Mouse (Mus musculus): ENCODE data around the gene Slc16a4.
A peak's percentile ranks its signal among the peaks of the same experiment; 100 is the strongest.
"Not testable (repeated sequence)": the region's sequence is repeated elsewhere in the genome, so short reads cannot be mapped to it uniquely, and the experiment has no call there.

Slc16a4 gene

GRCm38 (mm10) chr3:107287346-107287745 lies 3.7 kb upstream of the Slc16a4 start:
- DNase-seq (ENCODE audit: extremely low read depth, insufficient read length, low spot score): no peak

DNA sequence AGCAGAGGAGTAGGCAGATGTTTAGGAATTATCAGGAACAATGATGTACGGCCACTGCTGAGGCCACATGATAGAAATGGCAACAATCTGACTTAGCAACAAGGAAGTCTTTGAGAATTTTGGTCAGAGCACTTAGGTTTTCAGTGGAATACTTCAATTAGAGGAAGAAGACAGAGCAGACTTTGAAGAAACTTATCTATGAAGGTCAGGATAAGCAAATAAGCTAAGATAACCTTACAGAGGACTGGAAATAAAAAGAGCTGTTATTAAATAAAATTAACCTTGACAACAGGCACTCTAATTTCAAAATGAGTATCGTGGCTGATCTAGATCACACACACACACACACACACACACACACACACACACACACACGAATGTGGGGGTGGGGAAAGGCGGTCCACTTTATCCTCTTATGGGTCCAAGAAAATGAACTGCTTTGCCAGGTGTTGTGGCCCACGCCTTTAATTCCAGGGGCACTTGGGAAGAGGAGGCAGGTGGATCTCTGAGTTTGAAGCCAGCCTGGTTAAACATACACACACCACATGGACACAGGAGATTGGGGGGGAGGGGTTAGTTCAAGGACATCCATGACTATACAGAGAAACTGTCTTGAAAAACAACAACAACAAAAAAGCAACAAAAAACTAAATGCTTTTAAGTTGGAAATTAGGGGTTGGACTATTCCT lies 4.8 kb downstream of the Slc16a4 start:
- DNase-seq (ENCODE audit: extremely low read depth, insufficient read length, low spot score): no peak

- DNase-seq (ENCODE audit: extremely low read depth, insufficient read length, low spot score): not testable (repeated sequence)
Observed at GRCm38 (mm10) chr3:107296917-107297316, 5.9 kb downstream of the Slc16a4 start.

GRCm38 (mm10) chr3:107317338-107317737 lies 26.3 kb downstream of the Slc16a4 start:
- DNase-seq (ENCODE audit: extremely low read depth, insufficient read length, low spot score): no peak

GRCm38 (mm10) chr3:107321141-107321540 lies 30.1 kb downstream of the Slc16a4 start:
- DNase-seq (ENCODE audit: extremely low read depth, insufficient read length, low spot score): no peak

DNA sequence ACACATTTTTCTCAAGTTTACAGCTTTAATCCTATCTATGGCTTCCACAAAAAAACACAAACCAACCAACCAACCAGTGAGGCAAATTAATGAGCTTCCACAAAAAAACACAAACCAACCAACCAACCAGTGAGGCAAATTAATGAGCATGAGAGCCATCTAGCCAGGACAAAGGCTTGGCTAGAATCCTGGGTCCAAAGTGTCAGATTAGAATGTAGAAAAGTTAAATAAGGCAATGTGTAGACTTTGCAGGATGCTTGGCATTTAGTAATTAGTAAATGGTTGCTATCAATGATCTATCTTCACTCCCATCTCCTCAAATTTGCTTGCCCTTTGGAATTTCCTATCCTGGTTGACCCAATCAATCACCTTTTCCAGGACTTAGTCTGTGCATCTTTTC lies 30.7 kb downstream of the Slc16a4 start:
- no peak for DNase-seq (ENCODE audit: extremely low read depth, insufficient read length, low spot score)

DNA sequence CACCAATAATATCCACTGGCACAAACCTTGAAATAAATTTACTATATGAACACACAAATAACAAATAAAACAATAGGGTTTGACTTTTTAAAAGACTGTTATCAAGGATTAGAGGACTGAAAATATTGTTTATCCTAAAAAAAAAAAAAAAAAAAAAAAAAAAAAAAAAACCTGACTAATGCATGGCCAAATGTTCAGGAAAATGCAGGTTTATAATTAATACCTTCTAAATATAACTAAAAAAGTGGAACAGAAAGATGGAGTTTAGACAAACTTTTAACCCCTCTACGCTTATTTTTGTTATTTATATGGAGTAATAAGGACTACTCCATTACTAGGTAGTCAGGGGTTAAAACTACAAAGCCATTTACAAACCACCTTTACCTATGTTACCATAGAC lies 35.4 kb downstream of the Slc16a4 start:
- no peak for DNase-seq (ENCODE audit: extremely low read depth, insufficient read length, low spot score)

DNA sequence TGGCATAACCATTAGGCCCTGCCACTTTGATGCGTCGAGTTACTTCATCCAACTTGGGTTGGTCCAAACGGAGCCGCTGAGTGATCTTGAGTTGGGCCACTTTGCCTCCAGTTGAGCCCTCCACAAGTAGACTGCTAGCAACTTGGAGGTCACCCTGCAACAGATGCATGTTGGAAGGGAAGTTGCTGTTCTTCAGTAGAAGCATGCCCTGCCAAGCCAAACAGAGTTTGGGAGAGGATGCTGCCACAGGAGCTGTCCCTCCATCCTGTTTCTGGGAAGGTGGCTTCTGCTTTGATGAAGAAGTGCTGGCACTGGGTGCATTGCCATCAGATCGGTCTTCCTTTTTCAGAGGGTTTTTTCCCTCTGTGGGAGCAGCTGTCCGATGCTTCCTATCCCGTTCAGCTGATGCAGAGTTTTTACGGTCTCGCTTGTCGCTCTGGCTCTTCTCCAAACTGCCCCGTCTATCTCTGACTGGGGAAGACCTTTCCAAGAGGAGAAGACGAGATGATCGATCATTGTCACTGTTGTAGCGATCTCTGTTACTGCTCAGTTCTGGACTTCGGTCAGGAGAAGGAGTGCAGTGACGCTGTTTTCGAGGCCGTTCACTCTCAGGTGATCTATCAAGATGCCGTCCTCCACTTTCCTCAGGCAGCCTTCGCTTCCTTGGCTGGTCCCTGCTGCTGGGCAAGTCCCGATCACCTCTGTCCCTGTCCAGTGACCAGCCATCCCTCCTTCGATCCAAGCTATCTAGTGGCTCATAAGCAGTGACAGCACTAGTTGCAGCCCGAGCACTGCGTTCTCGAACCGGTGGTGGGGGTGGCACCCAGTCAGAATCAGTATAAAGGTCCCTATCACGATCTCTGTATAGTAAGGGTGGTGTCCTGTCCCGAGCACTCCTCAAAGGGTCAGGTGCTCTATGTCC lies 39.7 kb downstream of the Slc16a4 start:
- DNase-seq (ENCODE audit: extremely low read depth, insufficient read length, low spot score): no peak

GRCm38 (mm10) chr3:107331746-107332126 lies 40.7 kb downstream of the Slc16a4 start:
- no peak for DNase-seq (ENCODE audit: extremely low read depth, insufficient read length, low spot score)

DNA sequence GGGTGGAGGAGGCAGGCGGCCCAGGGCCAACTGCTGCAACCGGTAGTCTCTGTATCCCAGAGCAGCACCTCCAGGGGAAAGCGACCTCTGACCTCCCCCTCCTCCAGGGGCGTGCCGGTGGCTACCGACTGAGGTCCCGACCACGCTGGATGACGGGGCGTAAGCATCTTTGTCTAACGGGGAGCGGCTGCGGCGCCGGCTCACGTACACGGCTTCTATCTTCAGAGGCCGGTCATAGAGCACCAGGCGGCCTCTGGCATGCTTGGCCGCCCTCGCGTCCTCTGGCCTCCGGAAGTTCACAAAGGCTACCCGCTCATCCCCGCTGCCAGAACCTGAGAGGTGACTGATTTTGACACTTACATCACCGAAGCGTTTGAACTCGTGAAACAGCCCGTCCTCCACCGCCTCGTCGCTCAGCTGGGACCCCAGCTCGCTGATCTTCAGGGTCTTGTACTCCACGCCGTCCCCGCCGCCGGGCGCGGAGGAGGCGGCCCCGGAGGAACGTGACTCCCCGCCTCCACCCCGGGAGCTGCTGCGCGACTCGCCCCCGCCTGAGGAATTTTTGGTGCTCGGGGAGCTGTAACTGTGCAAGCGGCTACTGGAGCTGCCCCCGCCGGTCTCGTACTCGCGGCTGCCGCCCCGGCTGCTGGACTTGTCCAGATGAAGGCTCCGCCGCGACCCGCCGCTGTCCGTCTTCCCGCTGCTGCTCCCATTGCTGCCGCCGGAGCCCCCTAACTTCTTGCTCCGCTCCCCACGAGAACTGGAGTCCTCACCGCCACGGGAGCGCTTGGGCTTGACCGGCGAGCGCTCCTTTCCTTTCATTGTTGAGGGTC lies 41.3 kb downstream of the Slc16a4 start:
- no peak for DNase-seq (ENCODE audit: extremely low read depth, insufficient read length, low spot score)

DNA sequence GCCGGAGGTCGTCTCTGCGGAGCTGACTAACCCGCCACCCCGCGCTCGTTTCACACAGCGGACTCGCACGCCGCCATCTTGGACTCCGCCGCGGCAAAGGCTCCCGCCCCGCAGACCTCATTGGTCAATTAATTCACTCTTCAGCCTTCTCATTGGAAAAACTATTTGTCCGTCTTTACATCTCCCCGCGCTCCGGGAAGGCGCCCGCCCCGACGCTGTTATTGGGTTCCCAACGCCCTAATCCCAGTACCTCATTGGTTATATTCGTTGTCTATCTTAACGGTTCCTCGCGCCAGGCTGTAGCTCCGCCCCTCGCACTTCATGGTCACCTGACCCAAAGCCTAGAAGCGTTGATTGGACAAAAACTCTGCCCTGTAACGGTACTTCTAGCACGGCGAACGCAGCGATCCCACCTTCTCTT lies 41.9 kb downstream of the Slc16a4 start:
- peak; percentile 97 for DNase-seq (ENCODE audit: extremely low read depth, insufficient read length, low spot score)

GRCm38 (mm10) chr3:107333381-107334201 lies 42.6 kb downstream of the Slc16a4 start, which contains the start of gene Rbm15:
Rbm15 (minus strand) TSS chr3:107333673.
- DNase-seq (ENCODE audit: extremely low read depth, insufficient read length, low spot score): peak; percentile 99

GRCm38 (mm10) chr3:107334202-107334934 lies 43.3 kb downstream of the Slc16a4 start:
- peak; percentile 23 for DNase-seq (ENCODE audit: extremely low read depth, insufficient read length, low spot score)

- DNase-seq (ENCODE audit: extremely low read depth, insufficient read length, low spot score): no peak
Observed at GRCm38 (mm10) chr3:107343971-107344370, 52.9 kb downstream of the Slc16a4 start.

- DNase-seq (ENCODE audit: extremely low read depth, insufficient read length, low spot score): no peak
Observed at GRCm38 (mm10) chr3:107345033-107345725, 54.1 kb downstream of the Slc16a4 start.

- DNase-seq (ENCODE audit: extremely low read depth, insufficient read length, low spot score): no peak
Observed at GRCm38 (mm10) chr3:107349006-107349405, 58.0 kb downstream of the Slc16a4 start.

DNA sequence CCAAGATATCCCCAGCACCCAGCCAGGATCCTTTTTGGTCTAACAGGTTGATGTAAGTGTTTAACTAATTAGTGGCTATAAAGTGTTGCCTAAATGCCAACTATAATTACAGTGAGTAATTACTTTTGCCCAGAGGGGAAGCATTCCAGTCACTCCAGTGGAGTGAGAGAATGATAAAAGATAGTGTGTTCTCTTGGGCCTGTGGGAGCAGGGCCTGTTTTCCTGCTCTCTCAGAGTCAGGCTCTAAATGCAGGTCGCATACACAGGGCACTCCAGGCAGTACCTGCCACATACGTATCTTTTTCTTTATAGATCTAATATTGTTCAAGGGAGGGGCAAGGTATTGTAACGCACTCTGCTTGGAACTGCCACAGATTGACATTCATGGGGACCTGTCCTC lies 60.7 kb downstream of the Slc16a4 start:
- DNase-seq (ENCODE audit: extremely low read depth, insufficient read length, low spot score): no peak

- DNase-seq (ENCODE audit: extremely low read depth, insufficient read length, low spot score): no peak
Observed at GRCm38 (mm10) chr3:107355618-107356260, 64.7 kb downstream of the Slc16a4 start.
